Mouse (Mus musculus) megakaryocyte, embryonic 14.5 days (primary cell): ENCODE results near the gene Saa2. TPM values are rescaled to one million over a fixed set of nuclear protein-coding genes. Genes with fewer than 3 reads are reported as not detected.

Experiments
- H3K27me3 ChIP-seq: replicated peaks from 2 replicates; pipeline ENCODE3; 2012; ENCODE audit warnings: inconsistent platforms
- H3K36me3 ChIP-seq: replicated peaks from 2 replicates; pipeline ENCODE3; 2012; ENCODE audit warnings: low read length, inconsistent platforms, mixed read lengths
- H3K4me1 ChIP-seq: 2 replicates; pipeline ENCODE4 v1.6.1; 2012; ENCODE audit warnings: inconsistent platforms
- H3K4me3 ChIP-seq: replicated peaks from 2 replicates; pipeline ENCODE3; 2012; ENCODE audit warnings: moderate library complexity, mild to moderate bottlenecking, inconsistent platforms
- H3K9me3 ChIP-seq: 2 replicates; pipeline ENCODE4 v1.6.1; 2012; ENCODE audit warnings: inconsistent platforms
- FLI1 ChIP-seq: IDR thresholded peaks from 2 replicates; pipeline ENCODE4 v1.6.1; 2012; ENCODE audit warnings: low read length, inconsistent platforms, mixed read lengths
- GATA1 ChIP-seq: IDR thresholded peaks from 3 replicates; pipeline ENCODE4 v1.6.1; 2012; ENCODE audit warnings: mixed read lengths, low read length, inconsistent platforms, borderline replicate concordance
- polyA plus RNA-seq: library from polyadenylated mRNA; stranded (reverse); fragments of >175 nt; gene quantifications from 2 replicates; pipeline ENCODE4 v1.2.3, GENCODE M21; 2012; ENCODE audit warnings: low replicate concordance; ENCODE audit not compliant: insufficient read depth

Gene Saa2
- polyA plus RNA-seq = not detected in 2 replicates

DNA sequence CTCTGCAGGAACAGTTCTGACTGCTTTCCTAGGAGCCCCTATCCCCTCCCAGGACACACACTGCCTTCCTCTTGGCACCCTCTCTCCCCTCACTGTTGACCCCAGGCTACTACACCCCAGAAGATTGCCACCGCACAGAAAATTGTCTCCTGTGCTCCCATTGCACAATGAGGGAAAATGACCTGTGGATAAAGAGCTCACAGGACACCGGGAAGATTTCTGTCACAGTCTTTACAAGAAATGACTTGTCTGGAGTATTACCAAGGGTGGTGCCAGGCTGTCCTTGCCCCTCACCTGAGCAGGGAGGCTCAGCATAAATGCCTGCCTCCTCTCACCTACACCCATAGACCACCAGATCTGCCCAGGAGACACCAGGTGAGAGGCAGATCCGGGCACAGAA is at the start of gene Saa2:
Gene Saa2, plus strand, starts transcription at position 301 of the 400 bp plus-strand sequence.
- no peak within 1 kb of the TSS for H3K4me3 ChIP-seq
- H3K36me3 ChIP-seq = no peaks in the 10 kb centered on the region
- peaks cover 52% of the 10 kb centered on the region for H3K4me1 ChIP-seq
- peaks cover 35% of the 10 kb centered on the region for H3K27me3 ChIP-seq
- no peaks in the 10 kb centered on the region for H3K9me3 ChIP-seq
- no peak for TF ChIP-seq GATA1
- no peak for TF ChIP-seq FLI1

- Histone ChIP-seq H3K4me3 (peak within 1 kb of the TSS; percentile 100), H3K9me3 (no peaks in the 10 kb centered on the region), H3K36me3 (peaks cover 29% of the 10 kb centered on the region), H3K27me3 (no peaks in the 10 kb centered on the region), H3K4me1 (peaks cover 58% of the 10 kb centered on the region)
- TF ChIP-seq GATA1 (no peak), FLI1 (peak; percentile 38; the same call in 1 of the 2 replicates)
Measured at GRCm38 (mm10) chr7:46710390-46710844, 41.2 kb upstream of the Saa2 start, which contains the start of gene Saal1. Gene Saal1, minus strand, starts transcription at chr7:46710680.

DNA sequence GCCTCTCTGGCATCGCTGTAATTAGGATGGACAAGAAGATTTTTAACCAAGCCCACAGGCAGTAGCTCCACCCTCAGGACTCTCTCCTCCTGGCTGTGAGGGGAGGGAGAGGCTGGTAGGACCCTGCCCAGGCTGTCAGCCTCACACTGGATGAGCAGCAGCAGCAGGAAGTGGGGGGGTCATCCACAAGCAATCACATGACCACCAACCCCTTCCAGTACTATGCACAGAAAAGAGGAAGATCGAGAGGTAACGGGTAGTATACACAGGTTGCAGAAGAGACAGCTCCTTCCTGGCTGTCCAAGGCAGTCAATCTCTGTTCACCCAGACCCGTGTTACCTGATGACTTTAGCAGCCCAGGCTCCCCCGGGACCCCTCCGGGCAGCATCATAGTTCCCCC is 39.3 kb upstream of the Saa2 start:
- H3K4me1 ChIP-seq = peaks cover 59% of the 10 kb centered on the region
- no peaks in the 10 kb centered on the region for H3K9me3 ChIP-seq
- TF ChIP-seq FLI1 = no peak
- no peak for TF ChIP-seq GATA1
- H3K36me3 ChIP-seq = peaks cover 11% of the 10 kb centered on the region
- peak overlapping the region; percentile 74 for H3K4me3 ChIP-seq
- peaks cover 3% of the 10 kb centered on the region for H3K27me3 ChIP-seq

- Histone ChIP-seq H3K4me3 (peak overlapping the region; percentile 12), H3K27me3 (peaks cover 20% of the 10 kb centered on the region), H3K9me3 (no peaks in the 10 kb centered on the region), H3K4me1 (peaks cover 48% of the 10 kb centered on the region), H3K36me3 (no peaks in the 10 kb centered on the region)
- TF ChIP-seq GATA1 (no peak), FLI1 (no peak)
Measured at GRCm38 (mm10) chr7:46714518-46714917, 37.1 kb upstream of the Saa2 start.

DNA sequence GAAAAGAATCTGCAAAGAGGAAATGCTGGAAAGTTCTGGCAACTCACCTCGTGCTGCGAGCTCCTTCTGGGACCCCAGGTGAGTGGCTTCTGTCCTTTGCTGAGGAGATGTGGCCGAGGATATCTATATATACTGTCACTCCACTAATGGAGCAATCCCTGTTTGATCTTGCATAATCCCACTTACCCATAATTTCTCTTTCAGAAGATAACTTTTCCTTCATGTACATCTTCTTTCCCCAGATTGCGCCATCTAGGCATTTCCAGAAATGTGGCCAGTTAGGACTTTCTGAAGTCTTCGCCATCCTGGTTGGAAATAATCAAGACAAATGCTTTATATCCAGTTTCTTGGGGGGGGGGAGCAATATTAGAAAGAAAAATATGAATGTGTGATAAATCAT is 36.0 kb upstream of the Saa2 start, which contains the start of gene Saa3:
Gene Saa3, minus strand, starts transcription at position 101 of the 400 bp plus-strand sequence.
- H3K4me3 ChIP-seq = no peak within 1 kb of the TSS
- H3K36me3 ChIP-seq = no peaks in the 10 kb centered on the region
- H3K9me3 ChIP-seq = no peaks in the 10 kb centered on the region
- TF ChIP-seq GATA1 = no peak
- TF ChIP-seq FLI1 = no peak
- peaks cover 45% of the 10 kb centered on the region for H3K4me1 ChIP-seq
- peaks cover 30% of the 10 kb centered on the region for H3K27me3 ChIP-seq

DNA sequence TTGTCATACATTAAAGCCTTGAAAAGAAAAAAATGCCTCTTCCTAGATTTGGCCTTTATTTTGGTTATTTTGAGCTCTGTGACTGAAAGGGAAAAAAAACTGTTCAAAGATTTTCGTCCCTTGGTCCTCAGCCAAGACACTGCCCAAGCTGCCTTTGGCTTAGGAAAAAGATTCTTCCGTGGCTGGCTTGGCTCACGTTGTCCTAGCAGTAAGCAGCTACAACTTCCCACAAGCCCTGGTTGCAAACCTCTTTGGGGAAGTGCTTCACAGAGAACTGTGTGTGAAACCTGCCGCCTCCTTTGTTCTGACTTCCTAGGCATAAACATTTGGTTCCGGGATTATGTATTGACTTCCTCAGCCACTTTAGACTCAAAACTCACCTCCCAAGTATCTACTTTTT is 34.7 kb upstream of the Saa2 start:
- peaks cover 42% of the 10 kb centered on the region for H3K27me3 ChIP-seq
- H3K36me3 ChIP-seq = no peaks in the 10 kb centered on the region
- H3K4me1 ChIP-seq = peaks cover 39% of the 10 kb centered on the region
- H3K4me3 ChIP-seq = no peak overlapping the region
- H3K9me3 ChIP-seq = no peaks in the 10 kb centered on the region
- TF ChIP-seq FLI1 (no peak), GATA1 (no peak)

- peaks cover 26% of the 10 kb centered on the region for H3K4me1 ChIP-seq
- no peaks in the 10 kb centered on the region for H3K36me3 ChIP-seq
- H3K9me3 ChIP-seq = no peaks in the 10 kb centered on the region
- no peak for TF ChIP-seq FLI1
- TF ChIP-seq GATA1 = no peak
- H3K4me3 ChIP-seq = no peak overlapping the region
- peaks cover 47% of the 10 kb centered on the region for H3K27me3 ChIP-seq
Measured at GRCm38 (mm10) chr7:46718591-46719270, 32.9 kb upstream of the Saa2 start.

DNA sequence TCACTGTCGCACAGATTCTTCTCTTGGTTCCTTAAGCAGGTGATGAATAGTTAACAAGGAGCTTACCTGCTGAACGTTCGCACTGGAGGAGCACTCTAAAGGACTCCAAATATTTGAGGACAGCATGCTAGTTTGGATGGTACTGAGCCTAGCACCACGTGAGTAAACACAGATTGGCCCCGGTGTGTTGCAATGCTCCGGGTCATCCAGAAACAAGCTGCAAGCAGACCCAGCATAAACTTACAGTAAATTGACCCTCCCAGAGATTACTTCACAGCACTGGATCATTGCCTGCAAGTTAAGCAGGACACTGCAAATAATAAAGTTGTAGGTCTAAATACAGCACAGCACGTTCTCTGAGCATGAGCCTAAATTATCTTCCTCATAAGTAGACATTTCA is 32.1 kb upstream of the Saa2 start:
- TF ChIP-seq GATA1 (no peak), FLI1 (no peak)
- peaks cover 54% of the 10 kb centered on the region for H3K27me3 ChIP-seq
- H3K4me3 ChIP-seq = no peak overlapping the region
- H3K4me1 ChIP-seq = peaks cover 26% of the 10 kb centered on the region
- H3K36me3 ChIP-seq = no peaks in the 10 kb centered on the region
- H3K9me3 ChIP-seq = no peaks in the 10 kb centered on the region

GRCm38 (mm10) chr7:46720460-46720859 is 31.1 kb upstream of the Saa2 start:
- TF ChIP-seq GATA1 = no peak
- TF ChIP-seq FLI1 = no peak
- no peaks in the 10 kb centered on the region for H3K9me3 ChIP-seq
- H3K36me3 ChIP-seq = no peaks in the 10 kb centered on the region
- H3K4me3 ChIP-seq = no peak overlapping the region
- peaks cover 21% of the 10 kb centered on the region for H3K4me1 ChIP-seq
- peaks cover 59% of the 10 kb centered on the region for H3K27me3 ChIP-seq

GRCm38 (mm10) chr7:46723354-46723753 is 28.2 kb upstream of the Saa2 start:
- TF ChIP-seq FLI1 (no peak), GATA1 (no peak)
- Histone ChIP-seq H3K27me3 (peaks cover 65% of the 10 kb centered on the region), H3K4me3 (no peak overlapping the region), H3K36me3 (no peaks in the 10 kb centered on the region), H3K4me1 (peaks cover 9% of the 10 kb centered on the region), H3K9me3 (no peaks in the 10 kb centered on the region)

- H3K36me3 ChIP-seq = no peaks in the 10 kb centered on the region
- H3K4me1 ChIP-seq = peaks cover 9% of the 10 kb centered on the region
- H3K9me3 ChIP-seq = no peaks in the 10 kb centered on the region
- TF ChIP-seq GATA1 (no peak), FLI1 (no peak)
- H3K4me3 ChIP-seq = no peak overlapping the region
- H3K27me3 ChIP-seq = peaks cover 63% of the 10 kb centered on the region
Measured at GRCm38 (mm10) chr7:46723849-46724248, 27.7 kb upstream of the Saa2 start.
